Mouse (Mus musculus) testis, postnatal 14 days (tissue): ENCODE results near the gene Prdm16.

Experiments
- DNase-seq: peaks from one replicate; pipeline ENCODE4 v3.0.0; 2021; ENCODE audit warnings: low spot score

Prdm16 gene

GRCm38 (mm10) chr4:154478933-154479613 is 157.6 kb downstream of the Prdm16 start:
- no peak for DNase-seq

GRCm38 (mm10) chr4:154473571-154474307 is 162.9 kb downstream of the Prdm16 start:
- DNase-seq = no peak

GRCm38 (mm10) chr4:154472569-154472968 is 164.1 kb downstream of the Prdm16 start:
- DNase-seq = no peak

GRCm38 (mm10) chr4:154471447-154472101 is 165.1 kb downstream of the Prdm16 start:
- DNase-seq = no peak

- peak; percentile 51 for DNase-seq
These were observed 170.4 kb downstream of the Prdm16 start for GRCm38 (mm10) chr4:154466305-154466704.

GRCm38 (mm10) chr4:154465123-154465522 is 171.6 kb downstream of the Prdm16 start:
- no peak for DNase-seq

- no peak for DNase-seq
These were observed 176.7 kb downstream of the Prdm16 start for GRCm38 (mm10) chr4:154460021-154460420.

GRCm38 (mm10) chr4:154457756-154458155 is 178.9 kb downstream of the Prdm16 start:
- no peak for DNase-seq

GRCm38 (mm10) chr4:154456265-154456822 is 180.3 kb downstream of the Prdm16 start:
- DNase-seq = no peak

GRCm38 (mm10) chr4:154450441-154450840 is 186.2 kb downstream of the Prdm16 start:
- no peak for DNase-seq

GRCm38 (mm10) chr4:154450036-154450435 is 186.6 kb downstream of the Prdm16 start:
- DNase-seq = no peak

- no peak for DNase-seq
These were observed 187.3 kb downstream of the Prdm16 start for GRCm38 (mm10) chr4:154449343-154449742.

- no peak for DNase-seq
These were observed 191.0 kb downstream of the Prdm16 start for GRCm38 (mm10) chr4:154445721-154446120.

GRCm38 (mm10) chr4:154442645-154443304 is 193.9 kb downstream of the Prdm16 start:
- no peak for DNase-seq

GRCm38 (mm10) chr4:154439455-154440052 is 197.1 kb downstream of the Prdm16 start:
- no peak for DNase-seq

- no peak for DNase-seq
These were observed 198.1 kb downstream of the Prdm16 start for GRCm38 (mm10) chr4:154438610-154439009.

- DNase-seq = no peak
These were observed 206.9 kb downstream of the Prdm16 start for GRCm38 (mm10) chr4:154429770-154430169.

GRCm38 (mm10) chr4:154426901-154427300 is 209.8 kb downstream of the Prdm16 start:
- DNase-seq = no peak

- DNase-seq = no peak
These were observed 211.4 kb downstream of the Prdm16 start for GRCm38 (mm10) chr4:154425284-154425683.

GRCm38 (mm10) chr4:154424681-154425080 is 212.0 kb downstream of the Prdm16 start:
- DNase-seq = no peak

- DNase-seq = no peak
These were observed 214.2 kb downstream of the Prdm16 start for GRCm38 (mm10) chr4:154422431-154422913.

- no peak for DNase-seq
These were observed 215.9 kb downstream of the Prdm16 start for GRCm38 (mm10) chr4:154420749-154421148.
